Mouse (Mus musculus) spleen, embryonic (tissue): ENCODE measurements around the gene Wfdc1.

Source experiments
- CTCF ChIA-PET: fragments of 350-600 bp; sonication (Branson Sonifier 250); formaldehyde crosslinking; loops from one replicate; lab custom pipeline; 2022; lab: Charles Lee

The Wfdc1 gene

GRCm38 (mm10) chr8:119638261-119638660 lies 27.9 kb upstream of the Wfdc1 start:
- CTCF ChIA-PET = no interaction called here

GRCm38 (mm10) chr8:119639798-119640197 lies 26.4 kb upstream of the Wfdc1 start:
- CTCF ChIA-PET = no interaction called here

GRCm38 (mm10) chr8:119641058-119641457 lies 25.1 kb upstream of the Wfdc1 start:
- CTCF ChIA-PET = no interaction called here

GRCm38 (mm10) chr8:119642960-119643359 lies 23.2 kb upstream of the Wfdc1 start:
- CTCF ChIA-PET = no interaction called here

DNA sequence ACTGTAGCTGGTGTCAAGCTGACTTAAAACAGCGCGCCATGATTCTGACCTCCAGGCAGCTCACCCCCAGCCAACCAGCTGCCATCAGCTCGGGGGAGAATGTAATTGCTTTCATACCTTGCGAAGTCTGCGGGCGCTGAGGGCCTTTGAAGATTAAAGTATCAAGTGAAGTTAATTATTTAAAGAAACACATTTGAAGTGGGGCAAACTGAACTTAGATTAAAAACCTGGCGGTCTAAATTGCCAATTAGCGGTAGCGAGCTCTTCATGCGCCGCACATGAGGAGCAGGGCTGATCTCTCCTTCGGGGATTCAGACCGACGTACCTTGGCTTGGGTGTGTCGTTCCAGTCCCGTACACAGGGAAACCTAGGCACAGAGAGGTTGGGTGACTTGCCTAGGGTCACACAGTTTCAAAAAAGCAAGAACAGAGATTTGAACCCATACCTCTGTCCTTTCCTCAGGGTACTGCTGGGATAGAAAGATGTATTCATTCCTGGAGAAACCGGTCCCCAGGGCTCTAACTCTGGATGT lies 21.7 kb upstream of the Wfdc1 start:
- CTCF ChIA-PET = no interaction called here

DNA sequence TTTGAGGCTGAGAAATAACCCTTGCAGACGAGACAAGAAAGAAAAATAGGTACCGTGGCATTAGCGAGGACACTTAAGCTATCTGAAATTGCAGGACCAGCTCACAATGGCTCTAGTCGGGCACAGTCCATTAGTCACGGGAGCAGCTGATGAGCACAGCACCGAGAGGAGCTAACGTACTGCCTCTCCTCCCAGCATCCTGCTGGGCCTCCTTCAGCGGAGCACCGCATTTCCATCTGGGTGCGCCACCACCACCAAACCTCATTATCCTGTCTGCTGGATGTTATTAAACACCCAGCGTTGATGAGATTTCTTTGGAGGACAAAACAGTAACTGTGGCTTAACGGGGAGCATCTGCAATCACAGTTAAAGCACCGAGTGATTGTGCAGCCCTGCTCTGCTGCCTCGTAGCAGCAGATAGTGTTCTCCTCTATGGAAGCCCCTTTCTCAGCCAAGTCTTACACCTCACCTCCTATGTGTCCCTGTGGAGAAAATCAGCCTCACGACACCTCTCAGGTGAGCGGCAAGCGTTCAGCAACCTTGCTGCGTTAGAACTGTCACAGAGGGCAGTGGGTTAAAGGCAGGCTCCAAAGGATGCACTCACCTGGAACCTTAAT lies 21.1 kb upstream of the Wfdc1 start:
- CTCF ChIA-PET = no interaction called here

DNA sequence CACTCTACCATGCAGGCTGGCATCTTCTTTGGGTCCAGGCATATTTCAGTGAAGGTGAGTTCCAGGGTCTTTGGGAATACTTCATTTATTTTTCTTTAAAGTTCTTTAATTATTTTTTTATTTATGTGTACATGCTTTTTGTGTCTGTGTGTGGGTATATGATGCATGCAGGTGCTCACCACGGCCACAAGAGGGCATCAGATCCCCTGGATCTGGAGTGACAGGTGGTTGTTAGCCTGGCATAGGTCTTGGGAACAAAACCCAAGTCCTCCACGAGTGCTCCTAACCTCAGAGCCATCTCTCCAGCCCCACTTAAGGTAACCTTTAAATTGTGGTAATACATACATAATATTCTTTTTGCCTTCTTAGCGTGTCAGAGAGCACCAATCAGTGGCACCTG lies 20.0 kb upstream of the Wfdc1 start:
- CTCF ChIA-PET = no interaction called here

- CTCF ChIA-PET = no interaction called here
Measured at GRCm38 (mm10) chr8:119646846-119647245, 19.3 kb upstream of the Wfdc1 start.

- CTCF ChIA-PET = no interaction called here
Measured at GRCm38 (mm10) chr8:119651324-119651723, 14.8 kb upstream of the Wfdc1 start.

DNA sequence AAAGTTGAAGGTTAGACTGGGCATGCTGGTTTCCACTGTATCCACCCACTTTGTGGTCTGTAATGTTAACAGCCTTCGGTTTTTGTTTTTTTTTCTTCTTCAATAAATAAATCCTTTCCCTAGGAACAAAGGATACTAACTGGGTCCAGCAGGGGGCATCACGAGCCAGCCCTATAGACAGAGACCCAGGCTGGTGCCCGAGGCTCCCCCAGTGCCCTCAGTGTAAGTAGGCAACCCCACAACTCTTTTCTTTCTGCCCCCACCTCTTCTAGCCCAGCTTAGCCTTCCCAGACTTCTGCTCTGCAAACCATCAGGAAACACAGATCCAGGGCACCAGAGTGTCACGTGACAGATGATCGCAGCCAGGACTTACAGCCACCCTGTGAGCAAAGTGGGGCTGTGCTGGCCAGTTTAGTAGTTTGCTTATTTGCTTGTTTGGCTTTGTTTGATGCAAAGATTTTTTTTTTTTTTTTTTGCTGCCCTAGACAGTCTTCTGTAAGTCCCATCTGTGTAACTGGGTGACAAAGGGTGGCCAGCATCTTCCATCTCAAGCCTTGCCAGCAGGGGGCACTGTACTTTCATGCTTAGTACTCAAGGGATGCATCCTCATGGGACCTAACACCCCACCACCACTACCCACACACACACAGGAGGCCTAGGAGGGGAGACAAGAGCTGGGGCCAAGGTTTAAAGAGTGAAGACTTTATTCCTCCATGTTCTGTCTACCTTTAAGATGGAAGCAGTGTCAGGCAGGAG lies 9.3 kb upstream of the Wfdc1 start:
- CTCF ChIA-PET = no interaction called here

GRCm38 (mm10) chr8:119661081-119661480 lies 5.1 kb upstream of the Wfdc1 start:
- CTCF ChIA-PET = interaction anchor here (0.5 kb wide), 1 partner anchor 180 kb away, joined by 3 read pairs; no protein-coding TSS in a partner anchor

DNA sequence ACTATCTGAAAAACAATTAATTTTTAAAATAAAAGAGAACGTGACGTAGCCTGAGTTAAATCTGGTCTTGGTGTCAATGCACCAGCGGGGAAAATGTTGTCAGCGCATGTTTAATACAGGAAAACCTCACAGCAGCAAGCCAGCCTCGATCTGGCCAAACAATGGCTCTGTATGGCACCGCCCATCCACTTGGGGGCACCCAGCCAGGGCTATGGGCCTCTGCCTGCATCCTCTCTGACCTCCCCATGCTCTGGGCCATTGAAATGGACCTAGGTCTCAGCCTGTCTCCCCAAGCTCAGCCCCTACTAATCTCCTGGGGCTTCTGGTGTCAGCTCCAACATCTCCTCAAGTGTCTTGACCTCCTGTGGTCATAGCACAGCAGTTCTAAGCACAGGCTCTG lies 4.3 kb upstream of the Wfdc1 start:
- CTCF ChIA-PET = no interaction called here

GRCm38 (mm10) chr8:119663440-119663839 lies 2.7 kb upstream of the Wfdc1 start:
- CTCF ChIA-PET = no interaction called here

GRCm38 (mm10) chr8:119665270-119665669 lies 895 bp upstream of the Wfdc1 start:
- CTCF ChIA-PET = no interaction called here

- CTCF ChIA-PET = no interaction called here
Measured at GRCm38 (mm10) chr8:119668447-119668846, 2.3 kb downstream of the Wfdc1 start.

DNA sequence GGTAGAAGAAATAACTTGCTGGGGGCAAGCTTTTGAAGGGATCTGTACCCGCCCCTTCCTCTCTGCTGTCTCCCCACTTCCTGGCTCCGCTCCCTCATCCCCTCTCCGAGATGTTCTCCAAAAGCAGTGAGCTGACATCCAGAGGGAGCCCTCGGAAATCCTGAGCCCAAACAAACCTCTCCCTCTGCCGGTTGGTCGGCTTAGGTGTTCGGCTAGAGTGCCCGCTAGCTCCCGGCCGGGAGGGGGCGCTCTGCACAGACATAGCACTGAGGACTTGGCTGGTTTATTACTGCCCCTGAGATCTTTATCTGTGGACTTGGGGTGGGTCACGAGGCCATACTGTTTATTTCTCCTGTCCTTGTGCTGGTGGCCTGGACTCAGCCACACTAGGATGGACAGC lies 3.1 kb downstream of the Wfdc1 start:
- CTCF ChIA-PET = interaction anchor here (0.7 kb wide), 1 partner anchor 20 kb away, joined by 4 read pairs; no protein-coding TSS in a partner anchor

- CTCF ChIA-PET = no interaction called here
Measured at GRCm38 (mm10) chr8:119670419-119671091, 4.4 kb downstream of the Wfdc1 start.

DNA sequence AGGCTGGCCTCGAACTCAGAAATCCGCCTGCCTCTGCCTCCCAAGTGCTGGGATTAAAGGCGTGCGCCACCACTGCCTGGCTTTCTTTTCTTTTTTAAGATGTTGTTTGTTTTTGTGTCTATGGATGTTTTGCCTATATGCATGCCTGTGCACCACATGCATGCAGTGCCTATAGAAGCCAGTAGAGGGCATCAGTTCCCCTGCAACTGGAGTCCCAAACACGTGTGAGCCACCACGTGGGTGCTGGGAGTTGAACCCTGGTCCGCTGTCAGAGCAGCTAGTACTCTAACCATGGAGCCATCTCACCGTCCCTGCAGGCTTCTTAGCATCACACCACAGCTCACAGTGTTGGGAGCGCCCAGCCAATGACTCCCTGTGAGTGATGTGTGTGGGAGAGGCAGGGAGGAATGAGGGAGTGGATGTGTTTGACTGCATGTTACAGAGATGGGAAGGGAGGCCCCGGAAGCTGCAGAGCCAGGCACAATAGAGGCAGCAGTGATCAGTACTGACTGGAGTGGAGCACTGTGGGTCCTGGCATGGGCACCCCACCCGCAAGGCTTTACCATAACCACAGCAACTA lies 7.9 kb downstream of the Wfdc1 start:
- CTCF ChIA-PET = no interaction called here

DNA sequence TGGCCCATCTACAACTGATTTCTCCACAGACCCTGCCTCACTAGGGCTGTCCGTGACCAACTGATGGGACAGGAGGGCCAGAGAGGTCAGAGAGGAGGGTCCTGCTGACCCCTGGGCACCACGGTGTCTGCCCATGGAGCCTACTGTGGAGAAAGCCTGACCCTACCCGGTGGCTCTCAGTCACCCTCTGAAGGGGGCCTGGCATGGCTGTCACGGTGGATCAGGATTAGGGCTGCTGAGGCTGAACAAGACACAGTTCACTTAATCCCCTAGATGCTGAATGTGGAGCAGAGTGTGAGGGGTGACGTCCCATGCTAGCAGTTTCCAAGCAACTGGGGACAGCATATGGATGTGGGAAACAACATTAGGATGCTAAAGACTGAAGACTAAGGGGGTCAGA lies 9.3 kb downstream of the Wfdc1 start:
- CTCF ChIA-PET = no interaction called here

DNA sequence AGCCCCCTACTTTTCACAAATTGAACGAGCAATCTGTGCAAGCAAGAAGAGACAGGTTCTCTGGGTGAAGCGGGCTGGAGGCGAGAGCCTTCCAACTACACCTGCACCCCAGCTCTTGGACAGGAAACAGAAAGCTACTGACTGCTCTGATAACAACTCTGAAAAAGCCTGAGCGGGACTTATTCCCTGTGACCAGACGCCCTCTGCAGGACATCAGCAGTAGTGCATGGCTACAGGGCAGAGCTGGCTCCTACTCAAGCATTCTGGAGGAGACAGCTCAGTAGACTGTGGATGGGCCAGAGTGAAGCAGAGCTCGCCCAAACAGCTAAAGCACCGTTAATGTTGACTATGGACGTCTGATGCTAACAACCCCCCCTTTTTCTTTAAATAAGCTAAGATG lies 10.2 kb downstream of the Wfdc1 start:
- CTCF ChIA-PET = interaction anchor here (0.7 kb wide), 1 partner anchor 26 kb away, joined by 3 read pairs; no protein-coding TSS in a partner anchor

DNA sequence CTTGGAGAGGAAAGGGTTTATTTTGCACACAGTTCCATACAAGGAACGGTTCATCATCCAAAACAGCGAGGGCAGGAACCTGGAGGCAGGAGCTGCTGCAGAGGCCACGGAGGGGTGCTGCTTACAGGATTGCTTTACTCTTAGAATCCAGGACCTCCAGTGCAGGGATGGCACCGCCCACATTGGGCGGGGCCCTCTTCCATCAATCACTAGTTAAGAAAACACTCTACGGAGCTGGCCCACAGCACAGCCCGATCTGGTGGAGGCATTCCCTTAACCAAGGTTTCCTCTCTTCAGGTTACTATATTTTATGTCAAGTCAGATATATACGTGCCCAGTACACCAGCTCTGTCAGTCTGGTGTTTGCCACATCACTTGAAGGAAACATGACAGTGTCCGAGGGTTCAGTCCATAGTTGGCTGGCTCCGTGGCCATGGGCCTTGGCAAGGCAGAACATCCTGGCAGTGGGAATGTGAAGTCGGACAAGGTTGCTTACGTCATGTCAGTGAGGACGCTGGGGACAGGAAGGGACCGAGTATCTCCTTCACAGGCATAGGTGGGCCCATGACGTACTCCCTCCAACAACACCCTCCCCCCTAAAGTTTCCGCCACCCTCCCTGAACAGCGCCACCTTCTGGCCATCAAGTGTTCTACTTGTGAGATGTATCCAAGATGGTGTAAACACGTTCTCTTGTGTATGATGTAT lies 12.1 kb downstream of the Wfdc1 start:
- CTCF ChIA-PET = interaction anchor here (0.7 kb wide), 1 partner anchor 58 kb away, joined by 3 read pairs; no protein-coding TSS in a partner anchor
